Mouse (Mus musculus): Measurements from ENCODE around the gene H2-Eb2. TPM values are rescaled to one million over a fixed set of nuclear protein-coding genes. Genes with fewer than 3 reads are reported as not detected.

The H2-Eb2 gene
- not detected in 2 replicates for polyA plus RNA-seq (2016; fragmentation: Nextera tagmentation; extraction: Ambion mirVana)

GRCm38 (mm10) chr17:34325436-34325835 lies at the start of gene H2-Eb2:
Gene H2-Eb2, plus strand, starts transcription at chr17:34325665.
- Histone ChIP-seq H3K9me3 (no peaks in the 10 kb centered on the region), H3K36me3 (replicated peaks) (no peaks in the 10 kb centered on the region), H3K27ac (no peak within 1 kb of the TSS), H3K4me3 (no peak within 1 kb of the TSS), H3K4me1 (no peaks in the 10 kb centered on the region), H3K27me3 (ENCODE audit: poor library complexity, severe bottlenecking) (no peaks in the 10 kb centered on the region)
- DNase-seq (ENCODE audit: extremely low spot score, low spot score): no peak
- 55% methylated on average over 4 of the region's 4 CpGs for WGBS

GRCm38 (mm10) chr17:34280499-34281038 lies 44.9 kb upstream of the H2-Eb2 start:
- Histone ChIP-seq H3K27me3 (ENCODE audit: poor library complexity, severe bottlenecking) (no peaks in the 10 kb centered on the region), H3K4me3 (no peak overlapping the region), H3K36me3 (replicated peaks) (no peaks in the 10 kb centered on the region), H3K9me3 (no peaks in the 10 kb centered on the region), H3K4me1 (no peaks in the 10 kb centered on the region), H3K27ac (no peak overlapping the region)
- 85% methylated on average over 1 of the region's 1 CpGs for WGBS
- DNase-seq (ENCODE audit: extremely low spot score, low spot score): no peak

- H3K4me1 ChIP-seq: no peaks in the 10 kb centered on the region
- H3K27me3 ChIP-seq (ENCODE audit: poor library complexity, severe bottlenecking): no peaks in the 10 kb centered on the region
- 90% methylated on average over 1 of the region's 1 CpGs for WGBS
- DNase-seq (ENCODE audit: extremely low spot score, low spot score): no peak
- H3K4me3 ChIP-seq: no peak overlapping the region
- H3K36me3 ChIP-seq (replicated peaks): no peaks in the 10 kb centered on the region
- H3K27ac ChIP-seq: no peak overlapping the region
- no peaks in the 10 kb centered on the region for H3K9me3 ChIP-seq
Measured at GRCm38 (mm10) chr17:34281836-34282235, 43.6 kb upstream of the H2-Eb2 start.

GRCm38 (mm10) chr17:34285371-34285770 lies 40.1 kb upstream of the H2-Eb2 start:
- Histone ChIP-seq H3K9me3 (no peaks in the 10 kb centered on the region), H3K27me3 (ENCODE audit: poor library complexity, severe bottlenecking) (no peaks in the 10 kb centered on the region), H3K36me3 (replicated peaks) (no peaks in the 10 kb centered on the region), H3K4me1 (0 out of 2 replicates have a peak, but pooled peaks cover 3% of the 10 kb centered on the region), H3K27ac (no peak overlapping the region), H3K4me3 (no peak overlapping the region)
- DNase-seq (ENCODE audit: extremely low spot score, low spot score): no peak
- WGBS: 78% methylated on average over 4 of the region's 4 CpGs

GRCm38 (mm10) chr17:34285848-34286247 lies 39.6 kb upstream of the H2-Eb2 start:
- Histone ChIP-seq H3K4me3 (no peak overlapping the region), H3K4me1 (0 out of 2 replicates have a peak, but pooled peaks cover 3% of the 10 kb centered on the region), H3K27me3 (ENCODE audit: poor library complexity, severe bottlenecking) (no peaks in the 10 kb centered on the region), H3K9me3 (no peaks in the 10 kb centered on the region), H3K27ac (no peak overlapping the region), H3K36me3 (replicated peaks) (no peaks in the 10 kb centered on the region)
- WGBS: 39% methylated on average over 4 of the region's 4 CpGs
- DNase-seq (ENCODE audit: extremely low spot score, low spot score): no peak

- no peak for DNase-seq (ENCODE audit: extremely low spot score, low spot score)
- H3K9me3 ChIP-seq: no peaks in the 10 kb centered on the region
Measured at GRCm38 (mm10) chr17:34286501-34286900, 39.0 kb upstream of the H2-Eb2 start.

GRCm38 (mm10) chr17:34286999-34287398 lies 38.5 kb upstream of the H2-Eb2 start:
- Histone ChIP-seq H3K4me1 (peaks cover 7% of the 10 kb centered on the region), H3K9me3 (no peaks in the 10 kb centered on the region), H3K36me3 (replicated peaks) (no peaks in the 10 kb centered on the region), H3K27ac (no peak overlapping the region), H3K4me3 (no peak overlapping the region), H3K27me3 (ENCODE audit: poor library complexity, severe bottlenecking) (no peaks in the 10 kb centered on the region)
- DNase-seq (ENCODE audit: extremely low spot score, low spot score): no peak
- WGBS: 77% methylated on average over 6 of the region's 6 CpGs

More at GRCm38 (mm10) chr17:34286501-34286900, 39.0 kb upstream of the H2-Eb2 start:
- no peak overlapping the region for H3K4me3 ChIP-seq
- WGBS: 80% methylated on average over 5 of the region's 5 CpGs
- no peak overlapping the region for H3K27ac ChIP-seq
- no peaks in the 10 kb centered on the region for H3K36me3 ChIP-seq (replicated peaks)
- H3K4me1 ChIP-seq: peaks cover 5% of the 10 kb centered on the region
- H3K27me3 ChIP-seq (ENCODE audit: poor library complexity, severe bottlenecking): no peaks in the 10 kb centered on the region

- no peaks in the 10 kb centered on the region for H3K9me3 ChIP-seq
- DNase-seq (ENCODE audit: extremely low spot score, low spot score): peak; percentile 49
- H3K27ac ChIP-seq: no peak within 1 kb of the TSS
- 14% methylated on average over 8 of the region's 8 CpGs for WGBS
- H3K27me3 ChIP-seq (ENCODE audit: poor library complexity, severe bottlenecking): no peaks in the 10 kb centered on the region
- H3K4me1 ChIP-seq: peaks cover 7% of the 10 kb centered on the region
- no peak within 1 kb of the TSS for H3K4me3 ChIP-seq
- H3K36me3 ChIP-seq (replicated peaks): no peaks in the 10 kb centered on the region
Measured at GRCm38 (mm10) chr17:34287648-34288047, 37.8 kb upstream of the H2-Eb2 start, which contains the start of gene H2-Aa. Gene H2-Aa, minus strand, starts transcription at chr17:34287823.

- H3K36me3 ChIP-seq (replicated peaks): no peaks in the 10 kb centered on the region
- no peak overlapping the region for H3K4me3 ChIP-seq
- WGBS: 71% methylated on average over 3 of the region's 3 CpGs
- no peak overlapping the region for H3K27ac ChIP-seq
- DNase-seq (ENCODE audit: extremely low spot score, low spot score): no peak
- no peaks in the 10 kb centered on the region for H3K9me3 ChIP-seq
- H3K4me1 ChIP-seq: peaks cover 7% of the 10 kb centered on the region
- H3K27me3 ChIP-seq (ENCODE audit: poor library complexity, severe bottlenecking): no peaks in the 10 kb centered on the region
Measured at GRCm38 (mm10) chr17:34288131-34288530, 37.3 kb upstream of the H2-Eb2 start.

- Histone ChIP-seq H3K4me3 (no peak overlapping the region), H3K9me3 (no peaks in the 10 kb centered on the region), H3K27ac (no peak overlapping the region), H3K27me3 (ENCODE audit: poor library complexity, severe bottlenecking) (peaks cover 4% of the 10 kb centered on the region; the same call in 1 of the 2 replicates), H3K36me3 (replicated peaks) (no peaks in the 10 kb centered on the region), H3K4me1 (peaks cover 11% of the 10 kb centered on the region)
- DNase-seq (ENCODE audit: extremely low spot score, low spot score): peak; percentile 80
- WGBS: 14% methylated on average over 8 of the region's 8 CpGs
Measured at GRCm38 (mm10) chr17:34291609-34292008, 33.9 kb upstream of the H2-Eb2 start.

GRCm38 (mm10) chr17:34292570-34292969 lies 32.9 kb upstream of the H2-Eb2 start:
- Histone ChIP-seq H3K9me3 (no peaks in the 10 kb centered on the region), H3K36me3 (replicated peaks) (no peaks in the 10 kb centered on the region), H3K4me3 (no peak overlapping the region), H3K27me3 (ENCODE audit: poor library complexity, severe bottlenecking) (peaks cover 10% of the 10 kb centered on the region; the same call in 1 of the 2 replicates), H3K4me1 (peaks cover 9% of the 10 kb centered on the region), H3K27ac (no peak overlapping the region)
- DNase-seq (ENCODE audit: extremely low spot score, low spot score): no peak
- WGBS: 95% methylated on average over 4 of the region's 4 CpGs

GRCm38 (mm10) chr17:34293533-34293932 lies 31.9 kb upstream of the H2-Eb2 start:
- Histone ChIP-seq H3K9me3 (no peaks in the 10 kb centered on the region), H3K27me3 (ENCODE audit: poor library complexity, severe bottlenecking) (peaks cover 10% of the 10 kb centered on the region; the same call in 1 of the 2 replicates), H3K4me3 (no peak overlapping the region), H3K4me1 (peaks cover 8% of the 10 kb centered on the region), H3K36me3 (replicated peaks) (no peaks in the 10 kb centered on the region), H3K27ac (no peak overlapping the region)
- DNase-seq (ENCODE audit: extremely low spot score, low spot score): no peak
- WGBS: 59% methylated on average over 2 of the region's 2 CpGs

GRCm38 (mm10) chr17:34294249-34294648 lies 31.2 kb upstream of the H2-Eb2 start:
- DNase-seq (ENCODE audit: extremely low spot score, low spot score): no peak
- 75% methylated on average over 4 of the region's 4 CpGs for WGBS
- Histone ChIP-seq H3K9me3 (no peaks in the 10 kb centered on the region), H3K27me3 (ENCODE audit: poor library complexity, severe bottlenecking) (peaks cover 10% of the 10 kb centered on the region; the same call in 1 of the 2 replicates), H3K27ac (no peak overlapping the region), H3K4me1 (peaks cover 8% of the 10 kb centered on the region), H3K4me3 (no peak overlapping the region), H3K36me3 (replicated peaks) (no peaks in the 10 kb centered on the region)
